Mouse (Mus musculus): Measurements from ENCODE around the gene Degs1. TPM values are rescaled to one million over a fixed set of nuclear protein-coding genes. Genes with fewer than 3 reads are reported as not detected.

Gene Degs1
- total and polyA plus RNA-seq, 3 experiments = 54.2 to 124 (median 117) TPM

GRCm38 (mm10) chr1:182279436-182279835, 3.2 kb downstream of the Degs1 start:
- H3K27me3 ChIP-seq (replicated peaks) = no peaks in the 10 kb centered on the region
- H3K36me3 ChIP-seq (replicated peaks in 1 of 2; ENCODE audit: control insufficient read depth in 1 of 2, insufficient read depth in 1 of 2, low read length in 1 of 2) = peaks cover 40 to 57% of the 10 kb centered on the region in 2 experiments
- no peak overlapping the region for H3K4me2 ChIP-seq (ENCODE audit: insufficient read depth, low read depth, poor library complexity, severe bottlenecking)
- in situ Hi-C loops (cut with MboI; ENCODE audit: low pct_ligation_motif_present, low pct_unique_long_range_greater_than_20kb, low sequenced_read_pairs) = no loop called here
- no peak overlapping the region for H3K9ac ChIP-seq (ENCODE audit: insufficient read depth, low read depth)
- H3K4me3 ChIP-seq (replicated peaks in 1 of 3; ENCODE audit: low read depth in 2 of 3, low read length in 2 of 3, poor library complexity in 1 of 3) = no peak overlapping the region
- H3K4me1 ChIP-seq (ENCODE audit: control insufficient read depth in 1 of 2, insufficient read depth in 2 of 2) = peaks cover 6 to 23% of the 10 kb centered on the region in 2 experiments
- H3K27ac ChIP-seq (ENCODE audit: insufficient read depth, low read depth) = no peak overlapping the region
- no peak for DNase-seq (ENCODE audit: extremely low read depth)
- H3K9me3 ChIP-seq (replicated peaks; ENCODE audit: low read length) = no peaks in the 10 kb centered on the region
- dilution Hi-C loops (cut with MboI; ENCODE audit: extremely low pct_ligation_motif_present, extremely low pct_unique_long_range_greater_than_20kb, low sequenced_read_pairs) = no loop called here
- TF ChIP-seq HCFC1 (IDR thresholded peaks at IDR 0.05; ENCODE audit: low read depth, low read length) (no peak), ZMIZ1 (IDR thresholded peaks at IDR 0.05; ENCODE audit: low read depth, low read length) (no peak), MEF2A (IDR thresholded peaks at IDR 0.05; ENCODE audit: borderline replicate concordance, low read depth, low read length) (no peak), IRF4 (IDR thresholded peaks at IDR 0.05; ENCODE audit: low read depth, low read length) (no peak), SIN3A (IDR thresholded peaks at IDR 0.05; ENCODE audit: low read length) (no peak), CHD1 (IDR thresholded peaks at IDR 0.05; ENCODE audit: low read depth, low read length) (no peak), POLR2A (IDR thresholded peaks at IDR 0.05; ENCODE audit: low read depth, low read length) (no peak), KAT2A (IDR thresholded peaks at IDR 0.05; ENCODE audit: insufficient replicate concordance, low read length) (no peak), MAX (IDR thresholded peaks at IDR 0.05; ENCODE audit: low read length) (no peak), BHLHE40 (IDR thresholded peaks at IDR 0.05; ENCODE audit: low read depth, low read length) (no peak), CTCF (conservative IDR thresholded peaks at IDR 0.05 in 1 of 2, IDR thresholded peaks at IDR 0.05 in 1 of 2; ENCODE audit: low read depth in 2 of 2, low read length in 2 of 2) (no peak), MAFK (IDR thresholded peaks at IDR 0.05; ENCODE audit: insufficient replicate concordance, low read length) (no peak), TBP (conservative IDR thresholded peaks at IDR 0.05; ENCODE audit: low read depth, low read length) (no peak), TCF12 (IDR thresholded peaks at IDR 0.05; ENCODE audit: low read depth, low read length) (no peak), ZNF384 (IDR thresholded peaks at IDR 0.05; ENCODE audit: low read depth, low read length) (no peak), MYC (IDR thresholded peaks at IDR 0.05; ENCODE audit: low read depth, low read length) (no peak)
- peaks cover 38% of the 10 kb centered on the region for H3K79me2 ChIP-seq (replicated peaks; ENCODE audit: control insufficient read depth, extremely low read depth, insufficient read depth, poor library complexity, severe bottlenecking)

- peaks cover 2 to 6% of the 10 kb centered on the region in 2 experiments; a peak in 3 of 4 replicates for H3K4me1 ChIP-seq (ENCODE audit: control insufficient read depth in 1 of 2, insufficient read depth in 2 of 2)
- peaks cover 19% of the 10 kb centered on the region for H3K79me2 ChIP-seq (replicated peaks; ENCODE audit: control insufficient read depth, extremely low read depth, insufficient read depth, poor library complexity, severe bottlenecking)
- peaks cover 43 to 74% of the 10 kb centered on the region in 2 experiments for H3K36me3 ChIP-seq (replicated peaks in 1 of 2; ENCODE audit: control insufficient read depth in 1 of 2, insufficient read depth in 1 of 2, low read length in 1 of 2)
- H3K4me3 ChIP-seq (replicated peaks in 1 of 3; ENCODE audit: low read depth in 2 of 3, low read length in 2 of 3, poor library complexity in 1 of 3) = no peak overlapping the region
- in situ Hi-C loops (cut with MboI; ENCODE audit: low pct_ligation_motif_present, low pct_unique_long_range_greater_than_20kb, low sequenced_read_pairs) = no loop called here
- H3K9ac ChIP-seq (ENCODE audit: insufficient read depth, low read depth) = no peak overlapping the region
- TF ChIP-seq POLR2AphosphoS2 (IDR thresholded peaks at IDR 0.05; ENCODE audit: low read depth, low read length) (0 out of 2 replicates have a peak, but pooled peaks have one; percentile 23), RAD21 (IDR thresholded peaks at IDR 0.05; ENCODE audit: low read depth, low read length) (no peak), ZNF384 (IDR thresholded peaks at IDR 0.05; ENCODE audit: low read depth, low read length) (no peak), USF2 (conservative IDR thresholded peaks at IDR 0.05; ENCODE audit: low read depth, low read length) (no peak)
- H3K27ac ChIP-seq (ENCODE audit: insufficient read depth, low read depth) = no peak overlapping the region
- dilution Hi-C loops (cut with MboI; ENCODE audit: extremely low pct_ligation_motif_present, extremely low pct_unique_long_range_greater_than_20kb, low sequenced_read_pairs) = no loop called here
- H3K4me2 ChIP-seq (ENCODE audit: insufficient read depth, low read depth, poor library complexity, severe bottlenecking) = no peak overlapping the region
- H3K9me3 ChIP-seq (replicated peaks; ENCODE audit: low read length) = no peaks in the 10 kb centered on the region
- no peaks in the 10 kb centered on the region for H3K27me3 ChIP-seq (replicated peaks)
- no peak for DNase-seq (ENCODE audit: extremely low read depth)
Observed at GRCm38 (mm10) chr1:182275109-182275508, 7.5 kb downstream of the Degs1 start.
